Mouse (Mus musculus): ENCODE measurements around the gene Vamp2. TPM values are rescaled to one million over a fixed set of nuclear protein-coding genes. Genes with fewer than 3 reads are reported as not detected.

Gene Vamp2
- polyA plus RNA-seq, 1 experiment from 2014 or later = 333 TPM

GRCm38 (mm10) chr11:69117737-69118695, 29.7 kb downstream of the Vamp2 start:
- H3K27me3 ChIP-seq (replicated peaks) = peaks cover 11% of the 10 kb centered on the region
- H3K4me3 ChIP-seq = peak overlapping the region; percentile 53
- ATAC-seq (replicated peaks) = no peak
- under 1% methylated on average over 45 of the region's 45 CpGs for WGBS
- H3K27ac ChIP-seq = peak overlapping the region; percentile 48
- peaks cover 50% of the 10 kb centered on the region for H3K4me1 ChIP-seq
- H3K36me3 ChIP-seq (replicated peaks) = no peaks in the 10 kb centered on the region
- H3K4me2 ChIP-seq = peak overlapping the region; percentile 88
- H3K9ac ChIP-seq = peak overlapping the region; percentile 48
- H3K9me3 ChIP-seq = no peaks in the 10 kb centered on the region

- H3K4me3 ChIP-seq = peak overlapping the region; percentile 53
- H3K27me3 ChIP-seq (replicated peaks) = peaks cover 11% of the 10 kb centered on the region
- no peaks in the 10 kb centered on the region for H3K36me3 ChIP-seq (replicated peaks)
- peaks cover 53% of the 10 kb centered on the region for H3K4me1 ChIP-seq
- H3K9me3 ChIP-seq = no peaks in the 10 kb centered on the region
- H3K27ac ChIP-seq = no peak overlapping the region
- peak overlapping the region; percentile 88 for H3K4me2 ChIP-seq
- under 1% methylated on average over 15 of the region's 15 CpGs for WGBS
- 0 out of 2 replicates have a peak overlapping the region, but pooled peaks have one; percentile 21 for H3K9ac ChIP-seq
- peak; percentile 17; the same call in 1 of the 2 replicates for ATAC-seq (replicated peaks)
Measured at GRCm38 (mm10) chr11:69118765-69119164, 30.5 kb downstream of the Vamp2 start.

GRCm38 (mm10) chr11:69119446-69120155, 31.3 kb downstream of the Vamp2 start:
- Histone ChIP-seq H3K27me3 (replicated peaks) (peaks cover 11% of the 10 kb centered on the region), H3K27ac (no peak overlapping the region), H3K4me1 (peaks cover 53% of the 10 kb centered on the region), H3K36me3 (replicated peaks) (no peaks in the 10 kb centered on the region), H3K9me3 (no peaks in the 10 kb centered on the region), H3K9ac (no peak overlapping the region), H3K4me2 (peak overlapping the region; percentile 88), H3K4me3 (peak overlapping the region; percentile 67; the same call in 1 of the 2 replicates)
- WGBS = 34% methylated on average over 14 of the region's 14 CpGs
- ATAC-seq (replicated peaks) = no peak

- H3K4me1 ChIP-seq = peaks cover 53% of the 10 kb centered on the region
- WGBS = 3% methylated on average over 27 of the region's 27 CpGs
- H3K4me2 ChIP-seq = peak within 1 kb of the TSS; percentile 88
- peaks cover 11% of the 10 kb centered on the region for H3K27me3 ChIP-seq (replicated peaks)
- H3K36me3 ChIP-seq (replicated peaks) = no peaks in the 10 kb centered on the region
- H3K9ac ChIP-seq = peak within 1 kb of the TSS; percentile 60
- peak within 1 kb of the TSS; percentile 67 for H3K4me3 ChIP-seq
- no peak for ATAC-seq (replicated peaks)
- H3K27ac ChIP-seq = no peak within 1 kb of the TSS
- no peaks in the 10 kb centered on the region for H3K9me3 ChIP-seq
Measured at GRCm38 (mm10) chr11:69120221-69121000, 32.1 kb downstream of the Vamp2 start, which contains the start of gene Hes7. Gene Hes7 (plus strand): TSS chr11:69120404.

GRCm38 (mm10) chr11:69121001-69121740, 32.9 kb downstream of the Vamp2 start:
- no peak for ATAC-seq (replicated peaks)
- Histone ChIP-seq H3K27ac (no peak overlapping the region), H3K27me3 (replicated peaks) (peaks cover 11% of the 10 kb centered on the region), H3K4me1 (peaks cover 59% of the 10 kb centered on the region), H3K9me3 (no peaks in the 10 kb centered on the region), H3K4me3 (peak overlapping the region; percentile 67), H3K36me3 (replicated peaks) (no peaks in the 10 kb centered on the region), H3K9ac (peak overlapping the region; percentile 60), H3K4me2 (peak overlapping the region; percentile 88)
- under 1% methylated on average over 33 of the region's 33 CpGs for WGBS

- Histone ChIP-seq H3K9me3 (no peaks in the 10 kb centered on the region), H3K4me1 (peaks cover 60% of the 10 kb centered on the region), H3K9ac (peak overlapping the region; percentile 60), H3K36me3 (replicated peaks) (no peaks in the 10 kb centered on the region), H3K4me2 (peak overlapping the region; percentile 88), H3K4me3 (peak overlapping the region; percentile 67), H3K27ac (peak overlapping the region; percentile 68; the same call in 1 of the 2 replicates), H3K27me3 (replicated peaks) (peaks cover 11% of the 10 kb centered on the region)
- WGBS = 1% methylated on average over 31 of the region's 32 CpGs
- no peak for ATAC-seq (replicated peaks)
Measured at GRCm38 (mm10) chr11:69121741-69122335, 33.5 kb downstream of the Vamp2 start.

- H3K36me3 ChIP-seq (replicated peaks) = no peaks in the 10 kb centered on the region
- H3K9me3 ChIP-seq = no peaks in the 10 kb centered on the region
- peak within 1 kb of the TSS; percentile 67 for H3K4me3 ChIP-seq
- ATAC-seq (replicated peaks) = peak; percentile 55
- WGBS = under 1% methylated on average over 66 of the region's 66 CpGs
- peak within 1 kb of the TSS; percentile 60 for H3K9ac ChIP-seq
- H3K4me2 ChIP-seq = peak within 1 kb of the TSS; percentile 88
- peak within 1 kb of the TSS; percentile 68 for H3K27ac ChIP-seq
- H3K4me1 ChIP-seq = peaks cover 54% of the 10 kb centered on the region
- peaks cover 11% of the 10 kb centered on the region for H3K27me3 ChIP-seq (replicated peaks)
Measured at GRCm38 (mm10) chr11:69122336-69122951, 34.2 kb downstream of the Vamp2 start, which contains the start of gene 9130213A22Rik. Gene 9130213A22Rik (minus strand): TSS chr11:69122589.

- H3K9me3 ChIP-seq = no peaks in the 10 kb centered on the region
- H3K27me3 ChIP-seq (replicated peaks) = peaks cover 11% of the 10 kb centered on the region
- WGBS = under 1% methylated on average over 29 of the region's 29 CpGs
- H3K9ac ChIP-seq = peak overlapping the region; percentile 60
- H3K4me1 ChIP-seq = peaks cover 50% of the 10 kb centered on the region
- ATAC-seq (replicated peaks) = peak; percentile 6
- H3K4me2 ChIP-seq = peak overlapping the region; percentile 88
- H3K27ac ChIP-seq = peak overlapping the region; percentile 81
- H3K36me3 ChIP-seq (replicated peaks) = no peaks in the 10 kb centered on the region
- peak overlapping the region; percentile 67 for H3K4me3 ChIP-seq
Measured at GRCm38 (mm10) chr11:69123056-69123692, 34.9 kb downstream of the Vamp2 start.

- peaks cover 11% of the 10 kb centered on the region for H3K27me3 ChIP-seq (replicated peaks)
- H3K4me3 ChIP-seq = peak overlapping the region; percentile 67
Measured at GRCm38 (mm10) chr11:69123693-69124497, 35.6 kb downstream of the Vamp2 start.

More at GRCm38 (mm10) chr11:69123693-69124497, 35.6 kb downstream of the Vamp2 start:
- Histone ChIP-seq H3K4me1 (peaks cover 46% of the 10 kb centered on the region), H3K9me3 (no peaks in the 10 kb centered on the region), H3K36me3 (replicated peaks) (no peaks in the 10 kb centered on the region), H3K9ac (peak overlapping the region; percentile 50), H3K4me2 (peak overlapping the region; percentile 88), H3K27ac (peak overlapping the region; percentile 81)
- WGBS = under 1% methylated on average over 31 of the region's 31 CpGs
- peak; percentile 72 for ATAC-seq (replicated peaks)

Data from midbrain, embryonic 15.5 days (tissue).